Mouse (Mus musculus): ENCODE results near the gene Ushbp1. TPM values are rescaled to one million over a fixed set of nuclear protein-coding genes. Genes with fewer than 3 reads are reported as not detected.
A peak's percentile ranks its signal among the peaks of the same experiment; 100 is the strongest.
"Not testable (repeated sequence)": the region's sequence is repeated elsewhere in the genome, so short reads cannot be mapped to it uniquely, and the experiment has no call there.

Gene Ushbp1
- 5.9 and 9.0 TPM in 2 replicates for polyA plus RNA-seq (2012; rRNA removed)

- no peak for DNase-seq (ENCODE audit: low read depth, low spot score)
- WGBS = 85% methylated on average over 9 of the region's 9 CpGs
Measured at GRCm38 (mm10) chr8:71395629-71396028, at the start of gene Ushbp1. Gene Ushbp1, minus strand, starts transcription at chr8:71395802.

- no peak for DNase-seq (ENCODE audit: low read depth, low spot score)
- WGBS = 37% methylated on average over 7 of the region's 7 CpGs
Measured at GRCm38 (mm10) chr8:71445096-71445495, 49.5 kb upstream of the Ushbp1 start.

- peak; percentile 50 for DNase-seq (ENCODE audit: low read depth, low spot score)
- 2% methylated on average over 7 of the region's 7 CpGs for WGBS
Measured at GRCm38 (mm10) chr8:71441404-71441803, 45.8 kb upstream of the Ushbp1 start.

GRCm38 (mm10) chr8:71437041-71437440 is 41.4 kb upstream of the Ushbp1 start:
- no peak for DNase-seq (ENCODE audit: low read depth, low spot score)
- WGBS = 54% methylated on average over 3 of the region's 3 CpGs

- 90% methylated on average over 1 of the region's 1 CpGs for WGBS
- DNase-seq (ENCODE audit: low read depth, low spot score) = not testable (repeated sequence)
Measured at GRCm38 (mm10) chr8:71432935-71433334, 37.3 kb upstream of the Ushbp1 start.

- DNase-seq (ENCODE audit: low read depth, low spot score) = no peak
Measured at GRCm38 (mm10) chr8:71422121-71422520, 26.5 kb upstream of the Ushbp1 start.

GRCm38 (mm10) chr8:71411535-71412273 is 16.1 kb upstream of the Ushbp1 start:
- DNase-seq (ENCODE audit: low read depth, low spot score) = no peak
- WGBS = 31% methylated on average over 11 of the region's 11 CpGs

- no peak for DNase-seq (ENCODE audit: low read depth, low spot score)
- WGBS = 91% methylated on average over 4 of the region's 4 CpGs
Measured at GRCm38 (mm10) chr8:71408231-71408630, 12.6 kb upstream of the Ushbp1 start.

- 94% methylated on average over 14 of the region's 14 CpGs for WGBS
- no peak for DNase-seq (ENCODE audit: low read depth, low spot score)
Measured at GRCm38 (mm10) chr8:71407441-71407840, 11.8 kb upstream of the Ushbp1 start.

GRCm38 (mm10) chr8:71406099-71407015 is 10.8 kb upstream of the Ushbp1 start:
- under 1% methylated on average over 55 of the region's 55 CpGs for WGBS
- DNase-seq (ENCODE audit: low read depth, low spot score) = no peak

GRCm38 (mm10) chr8:71405401-71406098 is 9.9 kb upstream of the Ushbp1 start, which contains the start of gene Ankle1:
Gene Ankle1, plus strand, starts transcription at chr8:71406010.
- WGBS = 14% methylated on average over 33 of the region's 33 CpGs

GRCm38 (mm10) chr8:71404951-71405351 is 9.3 kb upstream of the Ushbp1 start:
- WGBS = 74% methylated on average over 9 of the region's 9 CpGs
- no peak for DNase-seq (ENCODE audit: low read depth, low spot score)

More at GRCm38 (mm10) chr8:71405401-71406098, 9.9 kb upstream of the Ushbp1 start, which contains the start of gene Ankle1:
- no peak for DNase-seq (ENCODE audit: low read depth, low spot score)

GRCm38 (mm10) chr8:71404011-71404410 is 8.4 kb upstream of the Ushbp1 start:
- DNase-seq (ENCODE audit: low read depth, low spot score) = no peak

GRCm38 (mm10) chr8:71403107-71403885 is 7.7 kb upstream of the Ushbp1 start:
- DNase-seq (ENCODE audit: low read depth, low spot score) = no peak
- 34% methylated on average over 6 of the region's 6 CpGs for WGBS

More at GRCm38 (mm10) chr8:71404011-71404410, 8.4 kb upstream of the Ushbp1 start:
- WGBS = 90% methylated on average over 8 of the region's 8 CpGs

- 89% methylated on average over 9 of the region's 9 CpGs for WGBS
- no peak for DNase-seq (ENCODE audit: low read depth, low spot score)
Measured at GRCm38 (mm10) chr8:71402446-71402964, 6.9 kb upstream of the Ushbp1 start.

GRCm38 (mm10) chr8:71401454-71401853 is 5.9 kb upstream of the Ushbp1 start:
- DNase-seq (ENCODE audit: low read depth, low spot score) = no peak

- DNase-seq (ENCODE audit: low read depth, low spot score) = no peak
- 92% methylated on average over 2 of the region's 2 CpGs for WGBS
Measured at GRCm38 (mm10) chr8:71400826-71401225, 5.2 kb upstream of the Ushbp1 start.

- WGBS = 82% methylated on average over 12 of the region's 12 CpGs
- DNase-seq (ENCODE audit: low read depth, low spot score) = no peak
Measured at GRCm38 (mm10) chr8:71397701-71398100, 2.1 kb upstream of the Ushbp1 start.

All from large intestine, adult 2 months (tissue).